Mouse (Mus musculus): ENCODE measurements around the gene Trmt1.
A peak's percentile ranks its signal among the peaks of the same experiment; 100 is the strongest.

DNA sequence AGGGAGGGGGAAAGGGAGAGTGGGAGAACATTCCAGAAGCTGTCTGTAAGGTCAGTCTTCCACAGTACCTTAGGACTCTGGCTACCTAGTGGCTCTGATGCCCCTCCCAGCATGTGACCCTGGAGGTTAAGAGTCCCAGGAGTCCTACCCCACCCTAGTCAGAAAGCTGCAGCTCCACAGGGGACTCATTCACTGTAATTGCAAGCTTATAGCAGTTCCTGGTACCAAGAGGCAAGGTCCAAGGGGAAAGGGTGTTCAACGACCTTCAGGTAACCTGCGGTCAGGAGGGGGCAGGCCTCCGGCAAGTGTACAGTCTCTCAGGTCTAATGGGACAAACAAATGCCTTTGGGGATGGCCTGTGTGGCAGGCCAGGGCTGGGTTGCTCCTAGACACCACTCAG, 35.9 kb upstream of the Trmt1 start:
- 0 out of 2 replicates have a peak, but pooled peaks have one; percentile 9 for TF ChIP-seq POLR2A (IDR thresholded peaks at IDR 0.05; ENCODE audit: extremely low read depth, insufficient read depth, low read length)
- no peak for TF ChIP-seq CTCF (IDR thresholded peaks at IDR 0.05; ENCODE audit: low read depth, low read length)
